Mouse (Mus musculus) liver, embryonic 15.5 days (tissue): ENCODE data around the gene Cntnap4. TPM values are rescaled to one million over a fixed set of nuclear protein-coding genes. Genes with fewer than 3 reads are reported as not detected.

Source experiments
- ATAC-seq: fragments of 200-750 bp; cut with Nextera tagmentation; 2 replicates; pipeline ENCODE4 v1.8.0; 2017; ENCODE audit warnings: moderate number of reproducible peaks, mild to moderate bottlenecking, moderate library complexity; ENCODE audit not compliant: insufficient read depth
- H3K27ac ChIP-seq: fragments of 300-500 bp; sonication (generic); replicated peaks from 2 replicates; pipeline ENCODE4 v1.5.1; 2015; ENCODE audit warnings: mild to moderate bottlenecking, inconsistent platforms
- H3K27me3 ChIP-seq: fragments of 300-500 bp; sonication (generic); 2 replicates; pipeline ENCODE4 v1.6.1; 2015; ENCODE audit warnings: mild to moderate bottlenecking, inconsistent platforms
- H3K36me3 ChIP-seq: fragments of 300-500 bp; sonication (generic); replicated peaks from 2 replicates; pipeline ENCODE4 v1.6.1; 2015; ENCODE audit warnings: moderate library complexity, mild to moderate bottlenecking, inconsistent platforms
- H3K4me1 ChIP-seq: fragments of 300-500 bp; sonication (generic); replicated peaks from 2 replicates; pipeline ENCODE4 v1.6.1; 2015; ENCODE audit warnings: inconsistent platforms
- H3K4me2 ChIP-seq: fragments of 300-500 bp; sonication (generic); 2 replicates; pipeline ENCODE4 v1.6.1; 2015; ENCODE audit warnings: moderate library complexity, mild to moderate bottlenecking, inconsistent platforms
- H3K4me3 ChIP-seq: fragments of 300-500 bp; sonication (generic); replicated peaks from 2 replicates; pipeline ENCODE4 v1.5.1; 2015; ENCODE audit warnings: mild to moderate bottlenecking, inconsistent platforms
- H3K9ac ChIP-seq: fragments of 300-500 bp; sonication (generic); 2 replicates; pipeline ENCODE4 v1.6.1; 2015; ENCODE audit warnings: moderate library complexity, mild to moderate bottlenecking, inconsistent platforms
- H3K9me3 ChIP-seq: fragments of 300-500 bp; sonication (generic); replicated peaks from 2 replicates; pipeline ENCODE4 v1.6.1; 2016; ENCODE audit warnings: inconsistent platforms
- WGBS: fragments of 180-500 bp; shearing (Covaris S2); methylation state at CpG from one replicate; pipeline ENCODE4 v1.1.7; 2015; ENCODE audit warnings: mixed read lengths; ENCODE audit not compliant: insufficient replicate concordance; 5-methylcytosine and 5-hydroxymethylcytosine counted together
- polyA plus RNA-seq: library from polyadenylated mRNA; unstranded; fragments of >200 nt; fragmentation: Nextera tagmentation; extraction: Ambion mirVana; gene quantifications from 2 replicates; pipeline ENCODE4 v1.2.1, GENCODE M21; 2015

Gene Cntnap4
- polyA plus RNA-seq = 0.01 TPM in 1 of 2 replicates, not detected in the other

DNA sequence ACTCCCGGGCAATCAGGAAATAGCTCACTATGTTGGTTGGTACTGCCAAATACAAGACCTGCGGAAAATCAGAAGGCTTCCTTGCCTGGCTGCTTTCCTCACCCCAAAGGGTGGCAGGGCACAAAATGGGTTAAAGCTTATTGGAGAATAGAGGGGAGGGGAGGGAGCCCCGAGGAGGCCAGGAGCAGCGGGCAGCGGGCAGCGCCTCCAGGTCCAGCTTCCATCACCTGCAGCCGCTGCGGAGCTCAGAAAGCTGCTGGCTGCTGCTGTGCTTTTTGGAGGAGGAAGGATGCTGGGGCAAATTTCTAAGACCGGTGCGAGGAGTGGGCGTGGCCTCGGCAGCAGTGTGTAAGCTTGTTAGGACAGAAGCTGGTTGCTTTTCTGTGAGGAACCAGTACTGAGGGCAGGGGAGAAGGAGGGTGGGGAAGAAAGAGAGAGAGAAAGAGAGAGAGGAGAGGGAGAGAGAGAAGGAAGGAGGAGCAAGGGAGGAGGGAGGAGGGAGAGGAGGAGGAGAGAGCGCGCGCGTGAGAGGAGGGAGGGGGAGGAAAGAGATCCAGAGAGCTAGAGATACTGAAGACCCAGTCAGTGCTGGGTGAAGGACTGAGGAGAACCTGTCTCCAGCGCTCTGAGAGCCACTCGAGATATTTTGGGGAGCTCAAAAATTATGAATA lies at the start of gene Cntnap4:
Gene Cntnap4 (plus strand): TSS at position 573 of the 671 bp plus-strand sequence.
- Histone ChIP-seq H3K27ac (no peak within 1 kb of the TSS), H3K4me1 (no peaks in the 10 kb centered on the region), H3K4me2 (no peak within 1 kb of the TSS), H3K9ac (no peak within 1 kb of the TSS), H3K9me3 (no peaks in the 10 kb centered on the region), H3K27me3 (no peaks in the 10 kb centered on the region), H3K36me3 (no peaks in the 10 kb centered on the region), H3K4me3 (no peak within 1 kb of the TSS)
- ATAC-seq = no peak
- WGBS = 3% methylated on average over 18 of the region's 18 CpGs

DNA sequence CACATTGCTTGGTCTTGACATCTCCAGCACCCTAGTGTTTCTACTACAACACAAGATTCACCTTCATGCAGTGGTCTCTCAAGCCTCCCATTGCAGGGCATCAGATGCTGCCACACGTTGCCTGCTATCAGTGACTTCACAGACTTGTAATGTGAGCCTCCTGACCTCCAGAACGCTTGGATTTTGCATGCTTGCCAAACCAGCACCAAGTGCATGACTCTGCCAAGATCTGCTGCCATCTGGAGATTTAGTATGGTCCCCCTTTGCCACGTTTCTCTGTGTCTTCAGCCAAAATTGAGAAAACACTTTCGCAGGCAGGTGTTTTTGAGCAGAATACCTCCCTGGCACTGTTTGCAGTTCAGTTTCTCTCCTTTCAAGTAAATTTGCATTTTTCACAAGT lies 12.5 kb upstream of the Cntnap4 start:
- Histone ChIP-seq H3K4me1 (no peaks in the 10 kb centered on the region), H3K9ac (no peak overlapping the region), H3K27me3 (no peaks in the 10 kb centered on the region), H3K4me3 (no peak overlapping the region), H3K27ac (no peak overlapping the region), H3K4me2 (no peak overlapping the region), H3K36me3 (no peaks in the 10 kb centered on the region), H3K9me3 (no peaks in the 10 kb centered on the region)
- no peak for ATAC-seq
- WGBS = 35% methylated on average over 4 of the region's 4 CpGs

DNA sequence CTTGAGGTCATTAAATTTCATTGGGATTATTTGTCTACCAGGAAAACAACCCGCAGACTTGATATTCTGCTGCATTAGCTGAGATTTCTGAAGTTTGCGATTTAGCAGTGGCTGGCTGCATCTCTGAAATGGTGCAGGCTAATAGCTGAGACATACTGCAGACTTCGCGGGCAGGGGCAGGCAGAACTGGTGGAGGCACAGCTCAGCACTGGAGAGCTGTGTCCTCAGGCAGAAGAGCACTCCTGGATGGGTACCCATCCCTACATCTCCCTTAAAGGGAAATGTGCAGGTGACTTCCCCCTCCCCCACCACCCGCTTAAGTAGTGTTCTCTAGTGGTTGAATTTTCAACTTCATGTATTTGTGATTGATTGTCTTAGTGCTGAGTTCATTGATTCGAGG lies 698 bp downstream of the Cntnap4 start:
- no peak overlapping the region for H3K4me2 ChIP-seq
- no peaks in the 10 kb centered on the region for H3K27me3 ChIP-seq
- no peak overlapping the region for H3K4me3 ChIP-seq
- WGBS = 7% methylated on average over 6 of the region's 6 CpGs
- no peak overlapping the region for H3K27ac ChIP-seq
- H3K9me3 ChIP-seq = no peaks in the 10 kb centered on the region
- H3K4me1 ChIP-seq = no peaks in the 10 kb centered on the region
- ATAC-seq = no peak
- H3K36me3 ChIP-seq = no peaks in the 10 kb centered on the region
- no peak overlapping the region for H3K9ac ChIP-seq

DNA sequence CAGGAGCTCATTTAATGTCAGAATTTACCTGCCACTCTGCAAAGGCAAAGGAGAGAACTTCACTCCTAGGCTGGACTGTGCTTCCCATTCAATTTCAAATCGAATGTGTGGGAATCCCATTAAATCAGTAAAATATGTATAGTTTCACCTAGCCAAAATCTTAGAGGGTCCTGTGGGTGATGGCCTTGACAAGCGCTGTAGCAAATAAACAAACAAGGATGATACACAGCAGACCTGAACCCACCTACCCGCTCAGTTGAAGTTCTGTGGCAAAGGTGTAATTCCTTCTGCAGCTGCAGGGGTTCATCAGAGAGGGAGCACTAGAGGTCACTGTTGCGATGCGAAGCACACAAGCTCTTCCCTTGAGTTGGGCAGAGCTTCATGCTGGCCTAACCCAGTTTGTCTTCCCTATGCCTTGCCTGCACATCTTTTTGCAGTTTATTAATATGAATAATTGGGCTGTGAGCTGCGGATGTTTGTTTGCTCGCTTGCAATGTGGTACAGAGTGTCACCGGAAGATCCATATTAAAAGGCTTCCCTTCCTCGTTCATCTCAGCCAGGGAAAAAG lies 1.6 kb downstream of the Cntnap4 start:
- no peak overlapping the region for H3K4me2 ChIP-seq
- ATAC-seq = no peak
- no peak overlapping the region for H3K27ac ChIP-seq
- no peaks in the 10 kb centered on the region for H3K9me3 ChIP-seq
- WGBS = 15% methylated on average over 9 of the region's 9 CpGs
- no peaks in the 10 kb centered on the region for H3K4me1 ChIP-seq
- no peak overlapping the region for H3K4me3 ChIP-seq
- no peaks in the 10 kb centered on the region for H3K27me3 ChIP-seq
- no peak overlapping the region for H3K9ac ChIP-seq
- no peaks in the 10 kb centered on the region for H3K36me3 ChIP-seq

DNA sequence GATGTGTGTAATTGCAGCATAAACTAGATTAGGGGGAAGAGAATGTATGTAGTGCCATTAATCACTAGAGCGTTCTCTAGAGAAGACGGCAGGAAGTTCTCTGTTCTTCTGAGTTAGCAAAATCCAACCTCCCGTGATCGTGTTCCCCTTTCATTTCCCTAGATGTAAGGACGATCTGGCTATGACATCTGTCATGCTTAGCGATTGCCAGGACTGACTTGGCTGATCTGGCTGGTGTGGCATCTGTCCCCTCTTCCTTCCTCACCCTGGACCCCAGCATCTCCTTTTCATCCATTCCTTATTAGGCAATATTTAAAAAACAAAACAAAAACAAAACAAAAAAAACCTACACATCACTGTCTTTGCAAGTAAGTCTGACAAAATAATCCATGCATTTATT lies 11.6 kb downstream of the Cntnap4 start:
- H3K4me3 ChIP-seq = no peak overlapping the region
- WGBS = 23% methylated on average over 6 of the region's 6 CpGs

DNA sequence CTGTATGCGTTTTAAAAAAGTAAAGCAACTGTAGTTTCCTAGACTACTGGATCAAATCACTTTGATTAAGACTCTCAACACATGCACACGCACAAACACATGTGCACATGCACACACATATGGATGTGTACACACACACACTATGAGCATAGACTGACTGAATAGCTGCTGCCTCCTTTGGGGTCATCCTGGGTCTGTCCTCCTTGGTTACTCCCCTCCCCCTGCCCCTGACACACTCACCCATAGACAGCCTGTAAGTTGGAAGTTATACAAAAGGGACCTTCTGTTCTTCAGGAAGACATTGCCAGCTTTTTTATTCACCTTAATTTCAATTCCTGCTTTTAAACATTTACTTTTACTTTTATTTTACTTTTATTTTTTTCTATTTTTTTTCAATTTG lies 13.6 kb downstream of the Cntnap4 start:
- ATAC-seq = no peak
- H3K4me2 ChIP-seq = no peak overlapping the region
- no peaks in the 10 kb centered on the region for H3K27me3 ChIP-seq
- no peaks in the 10 kb centered on the region for H3K4me1 ChIP-seq
- no peaks in the 10 kb centered on the region for H3K36me3 ChIP-seq
- no peak overlapping the region for H3K4me3 ChIP-seq
- H3K27ac ChIP-seq = no peak overlapping the region
- 67% methylated on average over 2 of the region's 2 CpGs for WGBS
- H3K9ac ChIP-seq = no peak overlapping the region
- 0 out of 2 replicates have a peak, but pooled peaks cover 4% of the 10 kb centered on the region for H3K9me3 ChIP-seq

More for the DNA sequence above, 11.6 kb downstream of the Cntnap4 start:
- no peak overlapping the region for H3K27ac ChIP-seq
- no peak for ATAC-seq
- H3K9me3 ChIP-seq = 0 out of 2 replicates have a peak, but pooled peaks cover 4% of the 10 kb centered on the region
- H3K4me1 ChIP-seq = no peaks in the 10 kb centered on the region
- H3K4me2 ChIP-seq = no peak overlapping the region
- H3K27me3 ChIP-seq = no peaks in the 10 kb centered on the region
- no peaks in the 10 kb centered on the region for H3K36me3 ChIP-seq
- no peak overlapping the region for H3K9ac ChIP-seq

DNA sequence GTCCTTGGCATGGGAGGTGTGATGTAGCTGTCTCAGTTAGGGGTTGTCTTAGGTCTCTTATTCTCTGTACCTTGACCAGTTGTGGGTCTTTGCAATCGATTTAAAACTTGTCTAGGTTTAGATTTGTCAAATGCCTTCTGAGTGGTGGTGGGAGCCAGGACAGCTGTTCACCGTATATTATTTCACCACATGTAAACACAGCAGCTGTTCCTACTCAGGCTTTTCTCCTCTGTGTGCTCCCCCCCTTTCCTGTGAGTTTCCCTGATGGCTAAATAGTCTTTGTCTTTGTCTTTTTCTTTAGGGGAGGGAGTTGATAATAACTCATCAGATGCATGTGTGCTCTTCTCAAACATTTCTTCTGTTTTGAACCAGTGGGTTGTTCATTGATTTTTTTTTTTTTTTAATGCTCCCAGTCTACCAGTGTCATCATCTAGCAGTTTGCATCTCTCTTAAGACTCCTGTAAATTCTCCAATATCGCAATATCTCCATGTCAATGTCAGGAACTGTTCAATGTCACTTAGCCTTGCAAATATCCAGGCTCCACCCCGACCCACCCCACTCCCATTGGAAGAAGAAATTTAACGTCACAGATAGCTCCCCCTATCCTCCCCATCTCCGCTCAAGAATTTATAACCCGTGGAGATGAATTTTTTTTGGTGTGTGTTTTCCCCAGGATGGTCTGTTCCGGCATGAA lies 18.7 kb downstream of the Cntnap4 start:
- Histone ChIP-seq H3K4me2 (no peak overlapping the region), H3K36me3 (no peaks in the 10 kb centered on the region), H3K9ac (no peak overlapping the region), H3K27me3 (no peaks in the 10 kb centered on the region), H3K4me1 (no peaks in the 10 kb centered on the region), H3K27ac (no peak overlapping the region), H3K4me3 (no peak overlapping the region), H3K9me3 (0 out of 2 replicates have a peak, but pooled peaks cover 4% of the 10 kb centered on the region)
- ATAC-seq = no peak
- 61% methylated on average over 8 of the region's 8 CpGs for WGBS

DNA sequence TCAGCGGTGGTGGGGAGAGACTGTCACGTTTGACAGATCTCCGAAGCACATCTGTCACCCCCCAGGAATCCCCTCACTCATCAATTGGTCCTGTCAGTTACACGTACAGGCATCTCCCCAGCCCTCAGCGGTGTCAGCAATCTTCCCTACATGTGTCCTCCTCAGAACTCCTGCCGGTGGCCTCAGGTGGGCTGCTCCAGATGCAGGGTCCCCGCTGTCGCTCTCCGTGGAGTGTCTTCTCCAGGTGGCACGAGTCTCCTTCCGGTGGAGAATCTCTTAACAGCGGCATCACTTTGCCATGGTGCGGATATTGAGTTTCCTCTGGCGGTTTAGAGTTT lies 19.2 kb downstream of the Cntnap4 start:
- no peak overlapping the region for H3K27ac ChIP-seq
- no peaks in the 10 kb centered on the region for H3K36me3 ChIP-seq
- ATAC-seq = no peak
- H3K4me3 ChIP-seq = no peak overlapping the region
- H3K9ac ChIP-seq = no peak overlapping the region
- H3K9me3 ChIP-seq = 0 out of 2 replicates have a peak, but pooled peaks cover under 1% of the 10 kb centered on the region
- no peak overlapping the region for H3K4me2 ChIP-seq
- WGBS = 60% methylated on average over 14 of the region's 14 CpGs
- no peaks in the 10 kb centered on the region for H3K4me1 ChIP-seq
- H3K27me3 ChIP-seq = no peaks in the 10 kb centered on the region

DNA sequence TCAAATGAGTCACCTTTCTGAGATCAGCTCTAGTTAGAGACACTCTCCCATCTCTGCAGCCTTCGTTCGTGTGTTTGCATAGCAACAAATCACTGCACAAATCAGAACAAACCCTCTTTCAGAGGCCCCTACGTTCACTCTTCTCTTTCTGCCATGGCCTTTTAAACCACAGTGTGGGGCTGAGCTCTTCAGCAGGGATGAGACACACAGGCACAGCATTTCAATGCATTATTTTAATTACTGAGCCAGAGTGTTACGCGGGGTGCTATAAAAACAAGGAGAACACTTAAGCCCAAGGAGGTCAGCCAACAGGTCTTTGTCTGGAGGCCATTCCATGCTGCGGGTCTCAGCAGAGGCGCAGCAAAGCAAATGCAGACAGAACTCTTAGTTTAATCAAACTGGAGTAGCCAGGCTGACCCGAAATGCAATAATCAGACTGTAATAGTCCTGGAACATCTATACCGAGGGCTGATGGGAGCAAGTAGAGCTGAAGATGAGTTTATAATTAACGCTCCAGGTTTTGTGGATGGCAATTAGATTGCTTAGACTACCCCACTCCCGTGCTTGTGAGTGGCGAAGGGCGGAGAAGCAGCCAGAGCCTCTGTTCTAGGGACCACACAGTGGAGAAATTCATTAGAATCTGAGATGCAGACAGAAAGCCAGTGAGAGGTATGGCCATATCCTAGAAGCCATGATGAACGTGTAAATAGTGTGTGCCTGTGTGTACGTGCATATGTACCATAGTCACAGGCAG lies 26.4 kb downstream of the Cntnap4 start:
- no peak for ATAC-seq

DNA sequence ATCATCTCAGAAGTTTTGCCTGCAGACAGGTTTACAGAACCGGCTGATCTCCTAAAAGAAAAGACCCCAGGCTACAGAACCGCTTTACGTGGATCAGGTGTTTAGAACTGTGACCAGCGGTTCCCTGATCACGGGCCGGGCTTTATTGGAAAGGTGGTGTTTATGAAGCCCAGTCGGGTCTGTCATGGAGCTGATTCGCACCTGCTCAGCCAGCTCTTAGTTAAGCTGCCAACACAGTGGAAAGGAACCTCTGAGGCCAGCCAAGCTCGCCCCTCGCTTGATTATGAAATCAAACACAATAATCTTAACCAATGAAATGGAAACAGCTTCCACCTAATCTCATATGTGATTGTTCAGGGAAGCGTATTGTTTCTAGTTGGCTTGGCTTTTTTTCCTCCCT lies 30.1 kb downstream of the Cntnap4 start:
- WGBS = 74% methylated on average over 11 of the region's 11 CpGs
- ATAC-seq = no peak
- H3K27ac ChIP-seq = no peak overlapping the region
- H3K4me2 ChIP-seq = no peak overlapping the region
- no peaks in the 10 kb centered on the region for H3K27me3 ChIP-seq
- H3K4me3 ChIP-seq = no peak overlapping the region
- H3K36me3 ChIP-seq = no peaks in the 10 kb centered on the region
- no peaks in the 10 kb centered on the region for H3K4me1 ChIP-seq
- no peak overlapping the region for H3K9ac ChIP-seq
- H3K9me3 ChIP-seq = peaks cover 3% of the 10 kb centered on the region; the same call in 1 of the 2 replicates

More for the DNA sequence above, 26.4 kb downstream of the Cntnap4 start:
- Histone ChIP-seq H3K27ac (no peak overlapping the region), H3K4me2 (no peak overlapping the region), H3K9me3 (no peaks in the 10 kb centered on the region), H3K9ac (no peak overlapping the region), H3K4me3 (no peak overlapping the region), H3K27me3 (no peaks in the 10 kb centered on the region), H3K36me3 (no peaks in the 10 kb centered on the region), H3K4me1 (no peaks in the 10 kb centered on the region)
- 62% methylated on average over 15 of the region's 15 CpGs for WGBS

DNA sequence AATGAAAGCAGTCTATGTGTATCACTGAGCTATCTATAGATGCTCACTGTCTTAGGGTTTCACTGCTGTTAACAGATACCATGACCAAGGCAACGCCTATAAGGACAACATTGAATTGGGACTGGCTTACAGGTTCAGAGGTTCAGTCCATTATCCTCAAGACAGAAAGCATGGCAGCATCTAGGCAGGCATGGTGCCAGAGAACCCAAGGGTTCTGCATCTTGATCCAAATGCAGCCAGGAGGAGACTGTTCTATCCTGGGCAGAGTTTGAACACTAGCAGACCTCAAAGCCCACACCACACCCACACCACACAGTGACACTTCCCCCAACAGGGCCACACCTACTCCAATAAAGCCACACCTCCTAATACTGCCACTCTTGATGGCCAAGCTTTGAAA lies 31.3 kb downstream of the Cntnap4 start:
- peaks cover 3% of the 10 kb centered on the region; the same call in 1 of the 2 replicates for H3K9me3 ChIP-seq
- no peaks in the 10 kb centered on the region for H3K4me1 ChIP-seq
- no peaks in the 10 kb centered on the region for H3K36me3 ChIP-seq
- no peak overlapping the region for H3K4me2 ChIP-seq
- ATAC-seq = no peak
- 38% methylated on average over 1 of the region's 1 CpGs for WGBS
- H3K9ac ChIP-seq = no peak overlapping the region
- no peak overlapping the region for H3K4me3 ChIP-seq
- H3K27ac ChIP-seq = no peak overlapping the region
- H3K27me3 ChIP-seq = no peaks in the 10 kb centered on the region
